Mouse (Mus musculus): ENCODE measurements around the gene Igfl3. TPM values are rescaled to one million over a fixed set of nuclear protein-coding genes. Genes with fewer than 3 reads are reported as not detected.

The Igfl3 gene
- polyA plus RNA-seq (2017; shearing (Covaris generic)) = not detected

GRCm38 (mm10) chr7:18176194-18176593 lies at the start of gene Igfl3:
Igfl3 (plus strand) TSS chr7:18176494.
- ATAC-seq = no peak

GRCm38 (mm10) chr7:18210938-18211337 lies 34.6 kb downstream of the Igfl3 start:
- no peak for ATAC-seq

- no peak for ATAC-seq
Observed at GRCm38 (mm10) chr7:18214699-18215098, 38.4 kb downstream of the Igfl3 start.

Other genes starting within 250 kb of the Igfl3 start
- not detected for gene Ceacam11, start 204.4 kb upstream of the Igfl3 start, polyA plus RNA-seq (2017; shearing (Covaris generic))
- not detected for gene Ceacam13, start 166.6 kb upstream of the Igfl3 start, polyA plus RNA-seq (2017; shearing (Covaris generic))
- gene Ceacam12, start 110.6 kb upstream of the Igfl3 start, polyA plus RNA-seq (2017; shearing (Covaris generic)) = not detected
- not detected for gene Mill1, start 68.9 kb downstream of the Igfl3 start, polyA plus RNA-seq (2017; shearing (Covaris generic))
- gene Psg18, start 178.5 kb downstream of the Igfl3 start, polyA plus RNA-seq (2017; shearing (Covaris generic)) = not detected